Comparison of ENCODE assay signal across 31 mouse cellular contexts in genomic region chr12:107868291-107868690, GRCm38 (mm10).
"Had no signal": no experiment of that assay in that cellular context is flagged by ENCODE, and none has a peak within 500 bp of the region (broad histone marks: within the 10 kb centered on the region; RNA-seq: fewer than 3 reads in every experiment).

No protein-coding gene starts in this region.

- H3K36me3 ChIP-seq: limb, embryonic 10.5 days; limb, embryonic 12.5 days; limb, embryonic 13.5 days; limb, embryonic 15.5 days; liver, embryonic 12.5 days; liver, embryonic 13.5 days; liver, embryonic 15.5 days; lung, embryonic 15.5 days; midbrain, embryonic 10.5 days; midbrain, embryonic 12.5 days; midbrain, embryonic 15.5 days; neural tube, embryonic 12.5 days; neural tube, embryonic 13.5 days had no signal

- ATAC-seq: liver, embryonic 12.5 days; liver, postnatal 0 days; lung, postnatal 0 days; midbrain, embryonic 15.5 days; midbrain, embryonic 16.5 days had no signal

- H3K4me2 ChIP-seq: limb, embryonic 12.5 days; limb, embryonic 13.5 days; limb, embryonic 15.5 days; liver, embryonic 11.5 days; liver, embryonic 12.5 days; liver, embryonic 13.5 days; liver, embryonic 15.5 days; lung, embryonic 14.5 days; lung, embryonic 15.5 days; midbrain, embryonic 12.5 days; midbrain, embryonic 15.5 days; neural tube, embryonic 12.5 days; neural tube, embryonic 13.5 days had no signal

- H3K4me3 ChIP-seq: limb, embryonic 10.5 days; limb, embryonic 12.5 days; limb, embryonic 13.5 days; limb, embryonic 15.5 days; liver, embryonic 12.5 days; liver, embryonic 13.5 days; liver, embryonic 15.5 days; lung, embryonic 15.5 days; megakaryocyte, embryonic 14.5 days; midbrain, embryonic 10.5 days; midbrain, embryonic 12.5 days; midbrain, embryonic 15.5 days; myocyte; neural tube, embryonic 12.5 days; neural tube, embryonic 13.5 days had no signal

- H3K9me3 ChIP-seq: limb, embryonic 10.5 days; limb, embryonic 12.5 days; limb, embryonic 13.5 days; limb, embryonic 15.5 days; liver, embryonic 12.5 days; liver, embryonic 13.5 days; liver, embryonic 15.5 days; lung, embryonic 15.5 days; midbrain, embryonic 10.5 days; midbrain, embryonic 12.5 days; neural tube, embryonic 13.5 days had no signal

- H3K27ac ChIP-seq: limb, embryonic 10.5 days; limb, embryonic 12.5 days; limb, embryonic 13.5 days; limb, embryonic 15.5 days; liver, embryonic 12.5 days; liver, embryonic 13.5 days; liver, embryonic 14.5 days; liver, embryonic 15.5 days; lung, embryonic 15.5 days; macrophage; midbrain, embryonic 10.5 days; midbrain, embryonic 12.5 days; midbrain, embryonic 15.5 days; neural tube, embryonic 12.5 days; neural tube, embryonic 13.5 days had no signal

- H3K9ac ChIP-seq: limb, embryonic 12.5 days; limb, embryonic 13.5 days; limb, embryonic 15.5 days; liver, embryonic 12.5 days; liver, embryonic 13.5 days; liver, embryonic 14.5 days; liver, embryonic 15.5 days; liver, postnatal 0 days; lung, embryonic 14.5 days; lung, embryonic 15.5 days; midbrain, embryonic 12.5 days; midbrain, embryonic 15.5 days; neural tube, embryonic 12.5 days; neural tube, embryonic 13.5 days had no signal

- H3K27me3 ChIP-seq: limb, embryonic 12.5 days; limb, embryonic 13.5 days; limb, embryonic 15.5 days; liver, embryonic 12.5 days; liver, embryonic 13.5 days; liver, embryonic 15.5 days; lung, embryonic 15.5 days; megakaryocyte, embryonic 14.5 days; midbrain, embryonic 12.5 days; midbrain, embryonic 15.5 days; neural tube, embryonic 12.5 days; neural tube, embryonic 13.5 days had no signal

- H3K4me1 ChIP-seq: limb, embryonic 10.5 days; limb, embryonic 12.5 days; limb, embryonic 13.5 days; limb, embryonic 15.5 days; liver, embryonic 12.5 days; liver, embryonic 13.5 days; liver, embryonic 15.5 days; lung, embryonic 15.5 days; megakaryocyte, embryonic 14.5 days; midbrain, embryonic 10.5 days; midbrain, embryonic 12.5 days; midbrain, embryonic 15.5 days; neural tube, embryonic 12.5 days; neural tube, embryonic 13.5 days had no signal

- DNase-seq: left cerebral cortex, postnatal 4 days; liver; liver, embryonic 13.5 days; liver, postnatal 0 days; lung, adult 18-20 months; lung, adult 2 months; lung, embryonic 14.5 days; lung, postnatal 10 days; lung, postnatal 14 days; lung, postnatal 36 days; lung, postnatal 4 days; midbrain, embryonic 14.5 days had no signal
